Mouse (Mus musculus) E14TG2a.4 (cell line): Measurements from ENCODE around the gene Prx.

Source experiments
- CTCF ChIP-seq: conservative IDR thresholded peaks from 2 replicates; pipeline ENCODE4 v1.5.1; 2014; ENCODE audit warnings: low read length
- POU5F1 ChIP-seq: IDR thresholded peaks from 2 replicates; pipeline ENCODE4 v1.6.1; 2014; ENCODE audit warnings: low read length, borderline replicate concordance

- TF ChIP-seq POU5F1: no peak
- TF ChIP-seq CTCF: no peak
These were observed 15.3 kb upstream of the Prx start for GRCm38 (mm10) chr7:27483860-27484259.
